Mouse (Mus musculus): ENCODE data around the gene Xrcc6. TPM values are rescaled to one million over a fixed set of nuclear protein-coding genes. Genes with fewer than 3 reads are reported as not detected.
A peak's percentile ranks its signal among the peaks of the same experiment; 100 is the strongest.

The Xrcc6 gene
- polyA plus RNA-seq, 1 experiment from 2014 or later: 91.0 TPM

DNA sequence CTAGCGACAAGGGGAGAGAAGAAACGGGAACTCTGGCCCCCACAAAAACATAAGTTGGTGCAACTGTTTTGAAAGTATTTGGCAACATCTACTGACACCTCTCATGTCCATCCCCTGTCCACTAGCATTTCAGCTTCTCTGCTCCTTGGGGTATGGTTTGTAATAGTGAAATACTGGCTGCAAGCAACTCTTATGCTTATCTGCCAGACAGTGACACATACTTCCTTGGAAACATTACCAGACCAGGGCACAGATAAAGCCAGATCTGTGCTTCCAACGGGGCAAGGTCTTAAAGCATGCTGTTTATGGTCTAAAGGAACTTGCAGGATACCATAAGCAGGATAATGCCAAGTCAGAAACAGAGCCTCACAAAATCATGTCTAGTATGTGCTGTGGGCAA is 28.7 kb upstream of the Xrcc6 start:
- ATAC-seq (ENCODE audit: insufficient number of reproducible peaks, low FRiP score, low TSS enrichment, low read depth): no peak
- no peak overlapping the region for H3K9ac ChIP-seq (ENCODE audit: low read length)

DNA sequence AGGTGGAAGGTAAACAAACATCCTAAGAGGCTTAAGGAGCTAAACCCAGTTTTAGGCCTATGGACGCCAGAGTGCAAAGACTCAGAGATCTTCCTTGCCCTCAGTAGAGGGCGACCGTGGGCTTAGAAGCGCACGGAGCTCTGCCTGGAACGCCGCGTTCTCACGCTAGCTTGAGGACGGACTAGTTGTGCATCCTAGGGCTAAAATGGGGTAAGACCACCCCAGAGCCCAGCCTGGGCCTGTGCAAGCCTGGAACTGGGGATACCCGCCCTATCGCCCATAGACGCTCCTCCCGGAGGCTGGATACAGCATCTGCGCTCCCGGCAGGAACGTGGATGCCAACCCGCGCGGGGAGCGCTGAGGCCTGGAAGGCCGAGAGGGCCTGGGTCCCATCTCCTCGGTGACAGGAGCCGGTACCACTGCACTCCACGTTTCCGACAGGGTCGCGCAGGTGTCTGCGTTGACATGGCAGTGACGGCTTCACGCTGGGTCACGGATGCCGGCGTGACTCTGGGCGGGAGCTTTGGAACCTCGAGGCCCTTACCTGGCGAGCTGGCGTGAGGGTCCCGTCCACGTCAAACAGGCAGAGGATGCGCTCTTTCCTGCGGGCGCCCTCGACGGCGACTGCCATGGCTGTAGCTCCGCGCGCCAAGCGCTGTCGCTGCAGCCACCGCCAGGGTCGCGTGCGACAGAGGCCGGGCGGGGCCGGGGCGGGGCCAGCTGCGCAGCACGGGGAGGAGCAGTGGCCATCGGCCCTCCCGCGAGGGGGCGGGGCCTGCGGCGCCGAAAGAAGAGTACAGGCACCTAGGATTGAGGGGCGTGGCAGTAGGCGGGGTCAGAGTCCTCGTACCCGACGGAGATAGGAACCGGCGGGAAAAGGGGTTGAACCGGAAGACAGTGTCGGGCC is 27.2 kb upstream of the Xrcc6 start, which contains the start of gene Pmm1:
TSS of gene Pmm1 (minus strand) at position 760 of the 907 bp plus-strand sequence.
- Histone ChIP-seq H3K9ac (ENCODE audit: low read length) (peak within 1 kb of the TSS; percentile 56), H3K4me2 (ENCODE audit: low read depth, severe bottlenecking) (peak within 1 kb of the TSS; percentile 100), H3K36me3 (ENCODE audit: control insufficient read depth, insufficient read depth, low read length) (no peaks in the 10 kb centered on the region), H3K9me3 (ENCODE audit: control insufficient read depth, low read length) (no peaks in the 10 kb centered on the region), H3K4me1 (ENCODE audit: control insufficient read depth, insufficient read depth, low read length) (0 out of 2 replicates have a peak, but pooled peaks cover 3% of the 10 kb centered on the region), H3K27me3 (ENCODE audit: control insufficient read depth, insufficient read depth, low read length) (no peaks in the 10 kb centered on the region), H3K4me3 (ENCODE audit: low read depth, low read length) (peak within 1 kb of the TSS; percentile 58), H3K27ac (replicated peaks; ENCODE audit: low read depth, low read length) (no peak within 1 kb of the TSS)
- WGBS: under 1% methylated on average over 77 of the region's 77 CpGs
- DNase-seq (ENCODE audit: low spot score): peak; percentile 99
- ATAC-seq (ENCODE audit: insufficient number of reproducible peaks, low FRiP score, low TSS enrichment, low read depth): peak; percentile 94

More for the DNA sequence above, 28.7 kb upstream of the Xrcc6 start:
- WGBS: 88% methylated on average over 3 of the region's 3 CpGs
- no peak overlapping the region for H3K27ac ChIP-seq (replicated peaks; ENCODE audit: low read depth, low read length)
- no peak overlapping the region for H3K4me3 ChIP-seq (ENCODE audit: low read depth, low read length)
- no peak for DNase-seq (ENCODE audit: low spot score)
- no peaks in the 10 kb centered on the region for H3K27me3 ChIP-seq (ENCODE audit: control insufficient read depth, insufficient read depth, low read length)
- H3K4me1 ChIP-seq (ENCODE audit: control insufficient read depth, insufficient read depth, low read length): 0 out of 2 replicates have a peak, but pooled peaks cover 3% of the 10 kb centered on the region
- H3K36me3 ChIP-seq (ENCODE audit: control insufficient read depth, insufficient read depth, low read length): no peaks in the 10 kb centered on the region
- H3K4me2 ChIP-seq (ENCODE audit: low read depth, severe bottlenecking): no peak overlapping the region
- no peaks in the 10 kb centered on the region for H3K9me3 ChIP-seq (ENCODE audit: control insufficient read depth, low read length)

DNA sequence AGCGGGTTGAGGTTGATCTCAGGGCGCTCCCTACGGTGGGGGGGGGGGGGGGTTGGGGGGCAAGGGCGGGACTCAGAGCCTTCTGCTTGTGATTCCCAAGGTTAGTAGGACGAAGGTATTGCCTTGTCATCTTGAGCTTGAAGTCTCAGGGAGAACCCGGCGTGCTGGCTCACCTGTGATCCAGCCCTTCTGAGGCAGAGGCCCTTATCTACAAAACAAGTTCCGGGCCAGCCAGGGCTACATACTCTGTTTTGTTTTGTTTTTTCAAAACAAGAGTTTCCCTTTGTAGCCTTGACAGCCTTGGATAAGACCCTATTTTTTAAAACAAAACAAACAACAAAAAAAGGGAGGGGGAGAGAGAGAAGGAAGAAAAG is 26.6 kb upstream of the Xrcc6 start:
- Histone ChIP-seq H3K9ac (ENCODE audit: low read length) (no peak overlapping the region), H3K9me3 (ENCODE audit: control insufficient read depth, low read length) (no peaks in the 10 kb centered on the region), H3K4me2 (ENCODE audit: low read depth, severe bottlenecking) (peak overlapping the region; percentile 100), H3K36me3 (ENCODE audit: control insufficient read depth, insufficient read depth, low read length) (no peaks in the 10 kb centered on the region), H3K4me1 (ENCODE audit: control insufficient read depth, insufficient read depth, low read length) (0 out of 2 replicates have a peak, but pooled peaks cover 3% of the 10 kb centered on the region), H3K27ac (replicated peaks; ENCODE audit: low read depth, low read length) (no peak overlapping the region), H3K27me3 (ENCODE audit: control insufficient read depth, insufficient read depth, low read length) (no peaks in the 10 kb centered on the region), H3K4me3 (ENCODE audit: low read depth, low read length) (peak overlapping the region; percentile 58)
- ATAC-seq (ENCODE audit: insufficient number of reproducible peaks, low FRiP score, low TSS enrichment, low read depth) (peak; percentile 55), DNase-seq (ENCODE audit: low spot score) (no peak)
- WGBS: under 1% methylated on average over 8 of the region's 8 CpGs

DNA sequence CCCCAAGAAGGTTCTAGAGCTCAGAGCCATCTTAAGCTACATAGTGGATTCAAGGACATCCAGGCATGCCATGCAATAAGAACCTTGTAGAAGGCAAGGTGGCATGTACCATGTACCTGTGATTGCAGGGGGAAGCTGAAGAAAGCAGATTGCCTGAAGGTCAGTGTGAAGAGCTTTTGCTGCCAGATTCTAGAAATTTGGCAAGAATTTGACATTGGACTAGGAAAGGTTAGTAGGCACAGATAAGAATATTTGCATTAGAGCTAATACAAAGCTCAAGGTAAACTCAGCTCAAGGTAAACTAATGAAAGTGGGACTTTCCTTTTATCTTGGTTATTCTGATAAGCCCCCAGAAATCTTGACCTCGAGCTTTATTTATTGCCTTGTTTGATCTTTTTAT is 23.4 kb upstream of the Xrcc6 start:
- Histone ChIP-seq H3K9ac (ENCODE audit: low read length) (no peak overlapping the region), H3K4me2 (ENCODE audit: low read depth, severe bottlenecking) (no peak overlapping the region), H3K27me3 (ENCODE audit: control insufficient read depth, insufficient read depth, low read length) (no peaks in the 10 kb centered on the region), H3K4me1 (ENCODE audit: control insufficient read depth, insufficient read depth, low read length) (0 out of 2 replicates have a peak, but pooled peaks cover 3% of the 10 kb centered on the region), H3K9me3 (ENCODE audit: control insufficient read depth, low read length) (no peaks in the 10 kb centered on the region), H3K27ac (replicated peaks; ENCODE audit: low read depth, low read length) (no peak overlapping the region), H3K36me3 (ENCODE audit: control insufficient read depth, insufficient read depth, low read length) (no peaks in the 10 kb centered on the region), H3K4me3 (ENCODE audit: low read depth, low read length) (no peak overlapping the region)
- no peak for ATAC-seq (ENCODE audit: insufficient number of reproducible peaks, low FRiP score, low TSS enrichment, low read depth)
- DNase-seq (ENCODE audit: low spot score): no peak
- 47% methylated on average over 1 of the region's 1 CpGs for WGBS

DNA sequence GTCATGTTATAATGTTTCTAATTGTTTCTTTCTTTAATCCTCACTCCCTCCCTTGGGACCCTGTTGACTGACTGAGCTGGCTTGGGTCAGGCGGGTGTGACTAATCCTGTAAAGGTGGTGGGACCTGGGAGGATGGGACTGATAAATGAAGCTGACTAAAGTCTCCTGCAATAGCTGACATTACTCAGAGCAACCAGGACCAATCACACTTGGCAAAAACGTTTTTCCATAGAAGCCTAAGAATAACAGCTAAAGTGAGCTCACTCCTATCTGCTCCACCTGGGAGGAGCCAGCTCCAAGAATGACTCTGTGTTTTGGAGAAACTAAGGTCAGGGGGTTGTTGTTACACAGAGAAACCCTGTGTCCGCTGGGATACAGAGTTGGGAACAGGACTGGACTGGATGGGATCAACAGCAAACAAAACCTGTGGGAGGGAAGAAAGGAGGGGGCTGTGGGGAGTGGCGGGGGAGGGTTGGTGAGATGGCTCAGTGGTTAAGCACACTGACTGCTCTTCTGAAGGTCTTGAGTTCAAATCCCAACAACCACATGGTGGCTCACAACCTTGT is 22.6 kb upstream of the Xrcc6 start:
- no peak overlapping the region for H3K4me3 ChIP-seq (ENCODE audit: low read depth, low read length)
- 68% methylated on average over 4 of the region's 4 CpGs for WGBS
- H3K9me3 ChIP-seq (ENCODE audit: control insufficient read depth, low read length): no peaks in the 10 kb centered on the region
- DNase-seq (ENCODE audit: low spot score): no peak
- no peak overlapping the region for H3K9ac ChIP-seq (ENCODE audit: low read length)
- no peaks in the 10 kb centered on the region for H3K36me3 ChIP-seq (ENCODE audit: control insufficient read depth, insufficient read depth, low read length)
- no peaks in the 10 kb centered on the region for H3K27me3 ChIP-seq (ENCODE audit: control insufficient read depth, insufficient read depth, low read length)
- H3K27ac ChIP-seq (replicated peaks; ENCODE audit: low read depth, low read length): no peak overlapping the region
- no peak overlapping the region for H3K4me2 ChIP-seq (ENCODE audit: low read depth, severe bottlenecking)
- no peak for ATAC-seq (ENCODE audit: insufficient number of reproducible peaks, low FRiP score, low TSS enrichment, low read depth)
- H3K4me1 ChIP-seq (ENCODE audit: control insufficient read depth, insufficient read depth, low read length): 0 out of 2 replicates have a peak, but pooled peaks cover 3% of the 10 kb centered on the region

DNA sequence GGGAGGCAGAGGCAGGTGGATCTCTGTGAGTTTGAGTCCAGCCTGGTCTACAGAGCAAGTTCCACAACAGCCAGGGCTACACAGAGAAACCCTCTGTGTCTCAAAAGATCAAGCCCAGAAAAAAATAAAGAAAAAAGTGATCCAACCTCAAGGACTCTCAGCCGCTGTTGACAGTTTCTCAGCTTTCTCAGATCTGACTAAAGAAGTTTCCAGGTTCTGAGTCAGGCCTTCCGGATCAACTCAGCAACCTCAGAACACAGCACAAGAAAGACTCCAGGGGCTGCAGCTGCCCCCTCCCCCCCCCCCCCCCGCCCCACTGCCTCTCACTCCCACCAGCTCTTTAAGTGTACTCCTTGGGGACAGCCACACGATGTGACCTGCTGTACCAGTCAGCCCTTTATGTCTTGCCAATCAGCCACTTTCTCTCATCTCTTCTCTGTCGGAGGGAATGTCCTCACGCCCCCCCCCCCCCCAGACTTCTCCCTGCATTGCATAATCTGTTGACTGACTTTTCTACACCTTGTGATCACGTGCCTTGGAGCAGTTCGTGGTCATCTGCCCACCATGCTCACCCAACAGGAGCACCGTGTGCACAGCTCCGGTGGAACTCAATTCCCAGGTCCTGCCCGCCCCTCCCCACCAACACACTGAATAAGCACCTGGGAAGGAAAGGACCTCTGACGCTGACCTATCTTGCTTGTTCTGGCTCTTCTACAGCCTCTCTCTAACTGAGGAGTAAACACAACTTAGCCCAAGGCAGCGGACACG is 21.4 kb upstream of the Xrcc6 start:
- ATAC-seq (ENCODE audit: insufficient number of reproducible peaks, low FRiP score, low TSS enrichment, low read depth) (no peak), DNase-seq (ENCODE audit: low spot score) (no peak)
- Histone ChIP-seq H3K4me2 (ENCODE audit: low read depth, severe bottlenecking) (no peak overlapping the region), H3K27ac (replicated peaks; ENCODE audit: low read depth, low read length) (no peak overlapping the region), H3K4me1 (ENCODE audit: control insufficient read depth, insufficient read depth, low read length) (no peaks in the 10 kb centered on the region), H3K36me3 (ENCODE audit: control insufficient read depth, insufficient read depth, low read length) (no peaks in the 10 kb centered on the region), H3K27me3 (ENCODE audit: control insufficient read depth, insufficient read depth, low read length) (no peaks in the 10 kb centered on the region), H3K9me3 (ENCODE audit: control insufficient read depth, low read length) (no peaks in the 10 kb centered on the region), H3K9ac (ENCODE audit: low read length) (no peak overlapping the region), H3K4me3 (ENCODE audit: low read depth, low read length) (no peak overlapping the region)
- WGBS: 90% methylated on average over 12 of the region's 14 CpGs

DNA sequence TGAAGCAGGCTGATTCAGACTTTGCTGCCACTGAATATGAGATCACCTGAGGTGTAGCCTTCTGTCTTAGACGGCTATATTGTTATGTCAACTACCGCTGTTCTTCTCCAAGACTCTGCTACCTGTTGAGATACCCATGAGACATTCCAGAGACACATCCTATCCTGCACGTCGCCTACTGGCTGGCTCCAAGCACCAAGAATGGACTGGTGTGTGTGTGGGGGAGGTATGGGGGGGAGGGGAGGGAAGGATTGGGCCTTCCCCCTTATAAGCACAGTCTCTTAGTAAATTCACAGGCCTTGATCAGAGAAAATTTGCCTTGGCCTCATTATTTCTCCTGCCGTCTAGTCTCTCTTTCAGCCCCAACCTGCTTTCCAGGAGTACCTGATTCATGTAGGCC is 19.8 kb upstream of the Xrcc6 start:
- Histone ChIP-seq H3K4me3 (ENCODE audit: low read depth, low read length) (no peak overlapping the region), H3K9ac (ENCODE audit: low read length) (no peak overlapping the region), H3K4me2 (ENCODE audit: low read depth, severe bottlenecking) (no peak overlapping the region), H3K27ac (replicated peaks; ENCODE audit: low read depth, low read length) (no peak overlapping the region), H3K9me3 (ENCODE audit: control insufficient read depth, low read length) (no peaks in the 10 kb centered on the region), H3K27me3 (ENCODE audit: control insufficient read depth, insufficient read depth, low read length) (no peaks in the 10 kb centered on the region), H3K4me1 (ENCODE audit: control insufficient read depth, insufficient read depth, low read length) (no peaks in the 10 kb centered on the region), H3K36me3 (ENCODE audit: control insufficient read depth, insufficient read depth, low read length) (no peaks in the 10 kb centered on the region)
- 87% methylated on average over 5 of the region's 5 CpGs for WGBS
- ATAC-seq (ENCODE audit: insufficient number of reproducible peaks, low FRiP score, low TSS enrichment, low read depth) (no peak), DNase-seq (ENCODE audit: low spot score) (no peak)

DNA sequence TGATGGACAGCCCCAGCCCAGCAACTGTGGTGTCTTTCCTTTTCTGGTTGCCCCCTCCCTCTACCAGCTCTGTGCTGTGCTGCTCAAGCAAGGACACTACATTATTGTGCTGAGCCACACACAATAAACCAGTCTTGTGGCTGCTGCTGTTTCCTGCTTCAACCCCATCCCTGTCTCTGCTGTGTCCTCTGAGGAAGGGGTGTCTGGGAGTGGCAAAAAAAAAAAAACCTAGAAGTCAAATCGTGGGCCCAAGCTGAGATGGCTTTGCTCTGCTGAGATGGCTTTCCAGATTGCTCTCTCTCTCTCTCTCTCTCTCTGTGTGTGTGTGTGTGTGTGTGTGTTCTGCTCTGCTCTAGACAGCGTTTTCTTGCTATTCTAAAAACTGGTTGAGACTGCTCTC is 19.2 kb upstream of the Xrcc6 start:
- no peak overlapping the region for H3K4me3 ChIP-seq (ENCODE audit: low read depth, low read length)
- H3K27me3 ChIP-seq (ENCODE audit: control insufficient read depth, insufficient read depth, low read length): no peaks in the 10 kb centered on the region
- WGBS: 55% methylated on average over 2 of the region's 2 CpGs
- H3K4me1 ChIP-seq (ENCODE audit: control insufficient read depth, insufficient read depth, low read length): no peaks in the 10 kb centered on the region
- H3K36me3 ChIP-seq (ENCODE audit: control insufficient read depth, insufficient read depth, low read length): no peaks in the 10 kb centered on the region
- H3K9me3 ChIP-seq (ENCODE audit: control insufficient read depth, low read length): no peaks in the 10 kb centered on the region
- no peak for DNase-seq (ENCODE audit: low spot score)
- H3K9ac ChIP-seq (ENCODE audit: low read length): no peak overlapping the region
- H3K4me2 ChIP-seq (ENCODE audit: low read depth, severe bottlenecking): no peak overlapping the region
- no peak overlapping the region for H3K27ac ChIP-seq (replicated peaks; ENCODE audit: low read depth, low read length)
- no peak for ATAC-seq (ENCODE audit: insufficient number of reproducible peaks, low FRiP score, low TSS enrichment, low read depth)

Data from limb, embryonic 11.5 days (tissue).